Mouse (Mus musculus): ENCODE data around the gene Adarb1. TPM values are rescaled to one million over a fixed set of nuclear protein-coding genes. Genes with fewer than 3 reads are reported as not detected.

The Adarb1 gene
- polyA plus RNA-seq, 1 experiment, result 22.4 TPM

GRCm38 (mm10) chr10:77314711-77315266 lies 103.3 kb downstream of the Adarb1 start:
- no peak for DNase-seq (ENCODE audit: low read depth)
- TF ChIP-seq CTCF (IDR thresholded peaks at IDR 0.05; ENCODE audit: borderline replicate concordance, extremely low read depth, insufficient read depth, insufficient read length) (no peak), POLR2A (IDR thresholded peaks at IDR 0.05; ENCODE audit: borderline replicate concordance, extremely low read depth, insufficient read depth, insufficient read length, poor library complexity, severe bottlenecking) (no peak)

DNA sequence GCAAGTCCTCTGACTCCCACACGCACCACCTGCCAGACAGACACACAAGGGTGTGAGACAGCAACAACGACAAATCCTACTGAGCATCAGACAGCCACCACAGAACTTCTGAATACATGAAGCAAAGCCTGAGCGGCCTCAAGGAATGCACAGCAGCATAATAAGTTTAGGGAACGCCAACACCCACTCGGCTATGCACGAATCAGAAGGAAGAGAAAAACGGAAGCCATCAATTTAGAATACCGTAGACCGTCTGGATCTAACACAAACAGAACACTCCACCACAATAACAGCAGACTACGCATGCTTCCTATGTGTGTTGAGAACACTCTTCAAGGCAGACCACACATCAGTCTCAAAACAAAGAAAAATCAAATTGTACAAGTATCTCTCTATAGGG lies 109.1 kb downstream of the Adarb1 start:
- TF ChIP-seq CTCF (IDR thresholded peaks at IDR 0.05; ENCODE audit: borderline replicate concordance, extremely low read depth, insufficient read depth, insufficient read length) (no peak), POLR2A (IDR thresholded peaks at IDR 0.05; ENCODE audit: borderline replicate concordance, extremely low read depth, insufficient read depth, insufficient read length, poor library complexity, severe bottlenecking) (no peak)
- no peak for DNase-seq (ENCODE audit: low read depth)

GRCm38 (mm10) chr10:77305766-77306165 lies 112.3 kb downstream of the Adarb1 start:
- TF ChIP-seq POLR2A (IDR thresholded peaks at IDR 0.05; ENCODE audit: borderline replicate concordance, extremely low read depth, insufficient read depth, insufficient read length, poor library complexity, severe bottlenecking) (no peak), CTCF (IDR thresholded peaks at IDR 0.05; ENCODE audit: borderline replicate concordance, extremely low read depth, insufficient read depth, insufficient read length) (no peak)
- no peak for DNase-seq (ENCODE audit: low read depth)

GRCm38 (mm10) chr10:77304840-77305533 lies 113.1 kb downstream of the Adarb1 start:
- TF ChIP-seq CTCF (IDR thresholded peaks at IDR 0.05; ENCODE audit: borderline replicate concordance, extremely low read depth, insufficient read depth, insufficient read length) (no peak), POLR2A (IDR thresholded peaks at IDR 0.05; ENCODE audit: borderline replicate concordance, extremely low read depth, insufficient read depth, insufficient read length, poor library complexity, severe bottlenecking) (no peak)
- DNase-seq (ENCODE audit: low read depth), result peak; percentile 67

GRCm38 (mm10) chr10:77304362-77304761 lies 113.7 kb downstream of the Adarb1 start:
- no peak for TF ChIP-seq CTCF (IDR thresholded peaks at IDR 0.05; ENCODE audit: borderline replicate concordance, extremely low read depth, insufficient read depth, insufficient read length)
- no peak for TF ChIP-seq POLR2A (IDR thresholded peaks at IDR 0.05; ENCODE audit: borderline replicate concordance, extremely low read depth, insufficient read depth, insufficient read length, poor library complexity, severe bottlenecking)
- DNase-seq (ENCODE audit: low read depth), result no peak

DNA sequence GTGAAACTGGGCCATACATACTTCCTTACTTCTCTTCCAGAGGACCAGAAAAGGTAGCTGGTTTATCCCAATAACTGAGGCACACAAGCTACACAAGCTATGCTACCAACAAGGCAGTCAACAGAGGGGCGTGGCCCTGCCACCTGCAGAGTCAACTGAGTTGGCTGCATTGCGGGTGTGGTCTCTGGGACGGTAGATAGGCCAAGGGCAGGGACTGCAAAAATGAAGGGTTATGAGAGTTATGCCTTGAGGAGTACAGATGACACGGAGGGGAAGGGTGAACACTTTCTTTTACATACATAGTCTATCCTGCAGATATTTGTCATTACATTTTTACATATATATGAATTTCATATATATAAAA lies 117.2 kb downstream of the Adarb1 start:
- DNase-seq (ENCODE audit: low read depth), result no peak
- TF ChIP-seq POLR2A (IDR thresholded peaks at IDR 0.05; ENCODE audit: borderline replicate concordance, extremely low read depth, insufficient read depth, insufficient read length, poor library complexity, severe bottlenecking) (no peak), CTCF (IDR thresholded peaks at IDR 0.05; ENCODE audit: borderline replicate concordance, extremely low read depth, insufficient read depth, insufficient read length) (no peak)

DNA sequence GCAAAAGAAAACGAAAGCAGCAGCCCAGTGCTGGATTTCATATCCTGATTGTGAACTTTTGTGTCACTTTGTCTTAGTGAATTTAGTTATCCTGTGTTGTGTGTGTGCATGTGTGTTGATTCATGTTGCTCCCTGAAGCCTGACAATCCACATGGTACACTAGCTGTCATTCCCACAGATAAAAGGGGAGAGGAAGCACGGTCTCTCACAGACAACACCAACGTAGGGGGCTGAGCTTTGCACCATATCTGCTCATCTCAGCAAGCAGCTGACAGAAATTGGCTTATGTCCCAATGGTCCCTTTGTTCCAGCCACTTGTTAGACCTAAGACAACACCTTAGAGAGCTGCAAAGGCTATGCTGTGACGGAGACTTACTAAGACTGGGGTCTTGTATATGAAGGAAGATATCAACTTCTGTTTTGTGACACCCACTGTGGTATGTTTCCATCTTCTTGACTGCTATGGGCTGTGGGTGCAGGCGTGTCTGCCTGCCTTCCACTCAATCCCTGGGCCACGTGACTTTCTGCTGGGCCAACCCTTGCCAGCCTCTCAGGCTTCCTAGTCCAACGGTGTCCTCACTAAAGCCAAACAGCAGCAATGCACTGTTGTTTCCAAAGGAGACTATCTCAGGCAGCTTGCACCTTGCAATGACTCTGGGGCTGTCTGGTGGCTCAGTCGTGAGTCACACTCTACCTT lies 117.7 kb downstream of the Adarb1 start:
- DNase-seq (ENCODE audit: low read depth), result no peak
- TF ChIP-seq POLR2A (IDR thresholded peaks at IDR 0.05; ENCODE audit: borderline replicate concordance, extremely low read depth, insufficient read depth, insufficient read length, poor library complexity, severe bottlenecking) (no peak), CTCF (IDR thresholded peaks at IDR 0.05; ENCODE audit: borderline replicate concordance, extremely low read depth, insufficient read depth, insufficient read length) (no peak)

GRCm38 (mm10) chr10:77299194-77299593 lies 118.9 kb downstream of the Adarb1 start:
- TF ChIP-seq POLR2A (IDR thresholded peaks at IDR 0.05; ENCODE audit: borderline replicate concordance, extremely low read depth, insufficient read depth, insufficient read length, poor library complexity, severe bottlenecking), result no peak

GRCm38 (mm10) chr10:77298621-77299020 lies 119.4 kb downstream of the Adarb1 start:
- TF ChIP-seq POLR2A (IDR thresholded peaks at IDR 0.05; ENCODE audit: borderline replicate concordance, extremely low read depth, insufficient read depth, insufficient read length, poor library complexity, severe bottlenecking) (no peak), CTCF (IDR thresholded peaks at IDR 0.05; ENCODE audit: borderline replicate concordance, extremely low read depth, insufficient read depth, insufficient read length) (no peak)
- no peak for DNase-seq (ENCODE audit: low read depth)

More at GRCm38 (mm10) chr10:77299194-77299593, 118.9 kb downstream of the Adarb1 start:
- no peak for DNase-seq (ENCODE audit: low read depth)

DNA sequence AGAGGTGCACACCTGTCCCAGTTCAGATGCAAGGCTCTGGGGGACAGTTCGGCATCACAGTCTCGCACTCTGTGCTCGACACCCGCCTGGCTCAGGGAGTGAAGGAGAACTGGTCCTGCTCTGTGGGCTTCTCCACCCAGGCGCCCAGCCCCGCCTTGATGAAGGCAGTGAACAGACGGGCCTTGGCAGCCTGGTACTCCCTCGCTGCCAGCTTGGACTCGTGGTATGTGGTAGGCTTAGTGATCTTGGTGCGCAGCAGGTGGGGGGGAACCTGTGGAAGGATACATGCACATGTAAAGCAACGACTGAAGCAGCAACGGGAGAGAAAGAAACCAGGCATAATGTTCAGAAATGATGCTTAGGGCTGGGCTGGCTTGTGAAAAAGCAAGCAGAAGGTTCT lies 123.4 kb downstream of the Adarb1 start:
- TF ChIP-seq POLR2A (IDR thresholded peaks at IDR 0.05; ENCODE audit: borderline replicate concordance, extremely low read depth, insufficient read depth, insufficient read length, poor library complexity, severe bottlenecking) (no peak), CTCF (IDR thresholded peaks at IDR 0.05; ENCODE audit: borderline replicate concordance, extremely low read depth, insufficient read depth, insufficient read length) (no peak)
- no peak for DNase-seq (ENCODE audit: low read depth)

DNA sequence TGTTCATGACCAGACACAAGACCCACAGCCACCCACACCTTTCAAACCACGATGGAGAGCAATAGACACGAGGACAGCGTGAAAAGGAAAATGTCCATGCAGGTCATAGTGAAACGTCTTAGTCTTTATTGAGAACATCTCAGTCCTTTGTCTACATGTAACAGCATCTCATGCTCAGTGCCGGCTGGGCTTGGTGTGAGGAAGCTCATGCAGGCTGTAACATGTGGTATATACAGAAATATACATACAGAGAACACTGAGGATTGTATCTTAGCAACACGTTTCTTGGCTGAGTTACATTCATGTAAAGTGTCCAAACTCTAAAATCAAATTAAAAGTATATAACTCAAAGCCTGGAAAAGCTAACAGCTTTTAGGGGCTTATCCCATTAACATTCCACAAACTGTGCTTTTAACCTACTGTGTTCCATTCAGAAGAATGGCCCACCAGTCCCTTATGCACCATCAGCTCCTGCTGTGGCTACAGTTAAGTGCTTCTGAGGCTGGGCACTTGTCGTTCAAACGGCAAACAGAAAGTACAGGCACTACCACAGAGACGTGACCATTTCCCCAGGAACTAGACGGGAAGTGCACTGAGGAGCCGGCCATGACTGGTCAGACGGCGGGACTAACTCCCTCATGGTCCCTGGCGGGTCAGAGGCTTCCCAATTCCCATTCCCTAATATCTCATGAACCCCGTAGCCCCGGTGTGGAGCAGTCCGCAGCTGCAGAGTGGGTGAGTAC lies 127.3 kb downstream of the Adarb1 start:
- no peak for TF ChIP-seq POLR2A (IDR thresholded peaks at IDR 0.05; ENCODE audit: borderline replicate concordance, extremely low read depth, insufficient read depth, insufficient read length, poor library complexity, severe bottlenecking)
- no peak for DNase-seq (ENCODE audit: low read depth)

Measured in brain, embryonic 14.5 days (tissue).